Mouse (Mus musculus) spleen, adult 2 months (tissue): ENCODE results near the gene Prdm13.

ENCODE experiments used
- CTCF ChIP-seq: fragments of 200-500 bp; IDR thresholded peaks from 2 replicates; pipeline ENCODE4 v1.5.1; 2011; ENCODE audit warnings: mild to moderate bottlenecking, inconsistent platforms; ENCODE audit not compliant: insufficient read depth, insufficient read length, insufficient replicate concordance; ENCODE audit errors: extremely low read depth
- POLR2A ChIP-seq: fragments of 200-500 bp; IDR thresholded peaks from 2 replicates; pipeline ENCODE4 v1.6.1; 2011; ENCODE audit warnings: low read depth, low read length, inconsistent platforms

DNA sequence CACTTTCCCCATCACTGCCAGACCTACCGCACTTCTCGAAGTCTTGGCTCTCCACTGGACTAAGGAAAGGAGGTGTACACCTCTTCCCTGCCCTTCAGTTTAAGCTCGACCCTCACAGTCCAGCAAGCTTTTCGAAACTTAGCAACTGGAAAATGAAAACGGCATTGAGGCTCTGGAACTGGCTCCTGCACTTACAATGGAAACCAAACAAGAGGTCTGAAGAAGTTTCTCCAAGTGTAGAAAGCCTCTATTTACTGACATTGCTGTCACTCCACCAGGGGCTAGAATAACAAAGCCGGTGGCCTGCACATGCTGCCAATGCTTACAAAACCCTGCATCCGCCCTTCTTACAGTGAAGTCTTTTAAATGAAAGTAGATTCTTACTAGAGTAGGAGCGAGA, 11.1 kb downstream of the Prdm13 start:
- TF ChIP-seq CTCF (no peak), POLR2A (no peak)
